Mouse (Mus musculus) liver, adult 2 months (tissue): ENCODE measurements around the gene Aff4. TPM values are rescaled to one million over a fixed set of nuclear protein-coding genes. Genes with fewer than 3 reads are reported as not detected.

ENCODE experiments used
- DNase-seq: peaks from one replicate; pipeline ENCODE4 v3.0.0-alpha.2; 2011; ENCODE audit warnings: low read depth, low spot score; ENCODE audit errors: extremely low read depth
- H3K27ac ChIP-seq: fragments of 200-500 bp; replicated peaks from 2 replicates; pipeline ENCODE4 v1.5.1; 2012; ENCODE audit warnings: low read depth, mild to moderate bottlenecking, control low read depth, inconsistent platforms, low read length; ENCODE audit not compliant: insufficient read depth
- H3K27me3 ChIP-seq: fragments of 200-500 bp; 2 replicates; pipeline ENCODE4 v1.6.1; 2012; ENCODE audit warnings: mild to moderate bottlenecking, moderate library complexity, low read length, inconsistent platforms; ENCODE audit not compliant: control insufficient read depth, insufficient read depth
- H3K36me3 ChIP-seq: fragments of 200-500 bp; 2 replicates; pipeline ENCODE4 v1.6.1; 2012; ENCODE audit warnings: low read length, inconsistent platforms; ENCODE audit not compliant: control insufficient read depth, insufficient read depth
- H3K4me1 ChIP-seq: fragments of 200-500 bp; 2 replicates; pipeline ENCODE4 v1.6.1; 2011; ENCODE audit warnings: low read length; ENCODE audit not compliant: control insufficient read depth, insufficient read depth
- H3K4me3 ChIP-seq: fragments of 200-500 bp; 2 replicates; pipeline ENCODE4 v1.5.1; 2011; ENCODE audit warnings: low read depth, mild to moderate bottlenecking, control low read depth, low read length, moderate library complexity; ENCODE audit not compliant: insufficient read depth
- H3K79me2 ChIP-seq: fragments of 200-500 bp; 2 replicates; pipeline ENCODE4 v1.6.1; 2012; ENCODE audit warnings: inconsistent platforms, mild to moderate bottlenecking, low read length, moderate library complexity; ENCODE audit not compliant: control insufficient read depth, insufficient read depth
- H3K9ac ChIP-seq: fragments of 200-500 bp; 2 replicates; pipeline ENCODE4 v1.6.1; 2012; ENCODE audit warnings: low read depth, mild to moderate bottlenecking, control low read depth, inconsistent platforms, low read length
- CTCF ChIP-seq: fragments of 200-500 bp; IDR thresholded peaks from 2 replicates; pipeline ENCODE4 v1.5.1; 2011; ENCODE audit warnings: low read depth, low read length, control low read depth
- POLR2A ChIP-seq: fragments of 200-500 bp; IDR thresholded peaks from 2 replicates; pipeline ENCODE4 v1.6.1; 2011; ENCODE audit warnings: low read length, control low read depth; ENCODE audit not compliant: insufficient read depth; ENCODE audit errors: extremely low read depth
- WGBS: fragments of 180-500 bp; shearing (Covaris S2); methylation state at CpG from one replicate; pipeline ENCODE4 v1.1.7; 2018; 5-methylcytosine and 5-hydroxymethylcytosine counted together
- polyA plus RNA-seq: library from polyadenylated mRNA; depleted of rRNA; stranded (reverse); fragments of >200 nt; gene quantifications from 2 replicates; pipeline ENCODE4 v1.2.3, GENCODE M21; 2012; rRNA removed
- total RNA-seq: library from RNA; depleted of rRNA; stranded (reverse); fragments of >200 nt; gene quantifications from 2 replicates; pipeline ENCODE4 v1.2.3, GENCODE M21; 2014; rRNA removed

The Aff4 gene
- total and polyA plus RNA-seq, 2 experiments, result 7.3 to 32.1 TPM

- WGBS, result 37% methylated on average over 16 of the region's 16 CpGs
These were observed 118.8 kb downstream of the Aff4 start for GRCm38 (mm10) chr11:53469294-53469967.

GRCm38 (mm10) chr11:53469968-53470695 is 119.5 kb downstream of the Aff4 start, which contains the start of gene Gm9837:
Gm9837 (minus strand) TSS chr11:53470479.
- no peaks in the 10 kb centered on the region for H3K27me3 ChIP-seq
- 8% methylated on average over 29 of the region's 29 CpGs for WGBS
- TF ChIP-seq CTCF (peak; percentile 98), POLR2A (no peak)
- no peaks in the 10 kb centered on the region for H3K79me2 ChIP-seq
- peaks cover 10% of the 10 kb centered on the region for H3K36me3 ChIP-seq
- no peak within 1 kb of the TSS for H3K9ac ChIP-seq
- no peaks in the 10 kb centered on the region for H3K4me1 ChIP-seq
- DNase-seq, result peak; percentile 61
- no peak within 1 kb of the TSS for H3K4me3 ChIP-seq
- H3K27ac ChIP-seq, result no peak within 1 kb of the TSS

More at GRCm38 (mm10) chr11:53469294-53469967, 118.8 kb downstream of the Aff4 start:
- Histone ChIP-seq H3K27me3 (no peaks in the 10 kb centered on the region), H3K27ac (no peak overlapping the region), H3K36me3 (peaks cover 17% of the 10 kb centered on the region), H3K4me1 (no peaks in the 10 kb centered on the region), H3K79me2 (no peaks in the 10 kb centered on the region), H3K4me3 (no peak overlapping the region), H3K9ac (no peak overlapping the region)
- DNase-seq, result no peak
- TF ChIP-seq POLR2A (no peak), CTCF (no peak)

Other genes starting within 250 kb of the Aff4 start
- gene Hspa4, start 50.4 kb upstream of the Aff4 start, total RNA-seq, result 44.6 and 55.9 TPM in 2 replicates
- 16.6 and 17.9 TPM in 2 replicates for gene Hspa4, start 50.4 kb upstream of the Aff4 start, polyA plus RNA-seq
- 0.37 and 0.74 TPM in 2 replicates for gene Zcchc10, start 26.2 kb upstream of the Aff4 start, total RNA-seq
- 1.8 and 2.5 TPM in 2 replicates for gene Zcchc10, start 26.2 kb upstream of the Aff4 start, polyA plus RNA-seq
- gene Leap2, start 72.3 kb downstream of the Aff4 start, total RNA-seq, result 133 and 140 TPM in 2 replicates
- gene Leap2, start 72.3 kb downstream of the Aff4 start, polyA plus RNA-seq, result 114 and 168 TPM in 2 replicates
- gene Uqcrq, start 80.0 kb downstream of the Aff4 start, total RNA-seq, result 256 TPM in 2 replicates
- 1,230 and 1,408 TPM in 2 replicates for gene Uqcrq, start 80.0 kb downstream of the Aff4 start, polyA plus RNA-seq
- 0.09 and 0.34 TPM in 2 replicates for gene Gdf9, start 80.2 kb downstream of the Aff4 start, total RNA-seq
- gene Gdf9, start 80.2 kb downstream of the Aff4 start, polyA plus RNA-seq, result 0.21 and 0.47 TPM in 2 replicates
- gene Gm10447, start 106.3 kb downstream of the Aff4 start, total RNA-seq, result 0.46 and 0.60 TPM in 2 replicates
- 1.3 and 2.5 TPM in 2 replicates for gene Gm10447, start 106.3 kb downstream of the Aff4 start, polyA plus RNA-seq
- 12.8 and 15.4 TPM in 2 replicates for gene Shroom1, start 106.4 kb downstream of the Aff4 start, total RNA-seq
- 36.6 and 43.4 TPM in 2 replicates for gene Shroom1, start 106.4 kb downstream of the Aff4 start, polyA plus RNA-seq
- gene Gm9837, start 119.6 kb downstream of the Aff4 start, total RNA-seq, result not detected in 2 replicates
- gene Gm9837, start 119.6 kb downstream of the Aff4 start, polyA plus RNA-seq, result not detected in 2 replicates
- not detected in 2 replicates for gene Gm9945, start 129.3 kb downstream of the Aff4 start, total RNA-seq
- not detected in 2 replicates for gene Gm9945, start 129.3 kb downstream of the Aff4 start, polyA plus RNA-seq
- gene Sowaha, start 129.4 kb downstream of the Aff4 start, total RNA-seq, result not detected in 2 replicates
- not detected in 2 replicates for gene Sowaha, start 129.4 kb downstream of the Aff4 start, polyA plus RNA-seq
- gene Sept8, start 168.4 kb downstream of the Aff4 start, total RNA-seq, result 1.7 and 2.6 TPM in 2 replicates
- 2.0 and 2.1 TPM in 2 replicates for gene Sept8, start 168.4 kb downstream of the Aff4 start, polyA plus RNA-seq
- gene Kif3a, start 216.5 kb downstream of the Aff4 start, total RNA-seq, result 2.2 and 2.7 TPM in 2 replicates
- 0.98 and 1.2 TPM in 2 replicates for gene Kif3a, start 216.5 kb downstream of the Aff4 start, polyA plus RNA-seq